Mouse (Mus musculus) ES-E14 (cell line): ENCODE measurements at regions not wholly inside any gene's neighbourhood (a gene's known extent, or its start where the extent isn't known, plus 50 kb on each side); places are given as distances from the start of the nearest gene placed in this dataset.

Source experiments
- HCFC1 ChIP-seq: IDR thresholded peaks from 2 replicates; pipeline ENCODE4 v1.6.1; 2012; ENCODE audit warnings: low read length, inconsistent platforms, borderline replicate concordance; ENCODE audit not compliant: insufficient read depth
- MAFK ChIP-seq: IDR thresholded peaks from 2 replicates; pipeline ENCODE4 v1.6.1; 2014; ENCODE audit warnings: mild to moderate bottlenecking, low read depth, low read length, inconsistent platforms; ENCODE audit not compliant: insufficient read depth
- ZC3H11A ChIP-seq: IDR thresholded peaks from 2 replicates; pipeline ENCODE4 v1.6.1; 2012; ENCODE audit warnings: low read depth, mild to moderate bottlenecking, inconsistent platforms, low read length, borderline replicate concordance

GRCm38 (mm10) chr1:91702737-91703136, 98.5 kb upstream of the Twist2 start:
- TF ChIP-seq MAFK (no peak), HCFC1 (no peak), ZC3H11A (no peak)
